Mouse (Mus musculus) small intestine, adult 2 months (tissue): ENCODE measurements at regions not wholly inside any gene's neighbourhood (a gene's known extent, or its start where the extent isn't known, plus 50 kb on each side); places are given as distances from the start of the nearest gene placed in this dataset.

Experiments used
- CTCF ChIP-seq: fragments of 200-500 bp; IDR thresholded peaks from 2 replicates; pipeline ENCODE4 v1.5.1; 2012; ENCODE audit warnings: low read depth, mild to moderate bottlenecking, control low read depth, inconsistent platforms, low read length, moderate library complexity, mixed read lengths; ENCODE audit not compliant: insufficient replicate concordance, insufficient read length; ENCODE audit errors: extremely low read depth
- POLR2A ChIP-seq: fragments of 200-500 bp; IDR thresholded peaks from 2 replicates; pipeline ENCODE4 v1.6.1; 2012; ENCODE audit warnings: low read depth, mild to moderate bottlenecking, control low read depth, inconsistent platforms, low read length, moderate library complexity

GRCm38 (mm10) chr15:61927385-61928120 is 1004.7 kb upstream of the A1bg start:
- TF ChIP-seq CTCF, result no peak
- no peak for TF ChIP-seq POLR2A
